Mouse (Mus musculus) forebrain, embryonic 10.5 days (tissue): ENCODE data around the gene Nomo1. TPM values are rescaled to one million over a fixed set of nuclear protein-coding genes. Genes with fewer than 3 reads are reported as not detected.

Experiments
- DNase-seq: peaks from one replicate; pipeline ENCODE4 v3.0.0-alpha.2; 2017; ENCODE audit warnings: low spot score; ENCODE audit errors: extremely low spot score
- H3K27ac ChIP-seq: fragments of 300-500 bp; sonication (generic); 2 replicates; pipeline ENCODE4 v1.5.1; 2016; ENCODE audit warnings: mild to moderate bottlenecking
- H3K27me3 ChIP-seq: fragments of 300-500 bp; sonication (generic); 2 replicates; pipeline ENCODE4 v1.6.1; 2016; ENCODE audit warnings: mild to moderate bottlenecking; ENCODE audit not compliant: poor library complexity, severe bottlenecking
- H3K36me3 ChIP-seq: fragments of 300-500 bp; sonication (generic); replicated peaks from 2 replicates; pipeline ENCODE4 v1.6.1; 2016; ENCODE audit warnings: mild to moderate bottlenecking, moderate library complexity
- H3K4me1 ChIP-seq: fragments of 300-500 bp; sonication (generic); 2 replicates; pipeline ENCODE4 v1.6.1; 2016
- H3K4me3 ChIP-seq: fragments of 300-500 bp; sonication (generic); 2 replicates; pipeline ENCODE4 v1.5.1; 2016; ENCODE audit warnings: mild to moderate bottlenecking, moderate library complexity
- H3K9me3 ChIP-seq: fragments of 300-500 bp; sonication (generic); 2 replicates; pipeline ENCODE4 v1.6.1; 2016; ENCODE audit warnings: mild to moderate bottlenecking, moderate library complexity
- WGBS: fragments of 180-500 bp; shearing (Covaris S2); methylation state at CpG from one replicate; pipeline ENCODE4 v1.1.7; 2016; 5-methylcytosine and 5-hydroxymethylcytosine counted together
- polyA plus RNA-seq: library from polyadenylated mRNA; unstranded; fragments of >200 nt; fragmentation: Nextera tagmentation; extraction: Ambion mirVana; gene quantifications from 2 replicates; pipeline ENCODE4 v1.2.1, GENCODE M21; 2016

Gene Nomo1
- polyA plus RNA-seq, 1 experiment from 2014 or later = 33.7 TPM

DNA sequence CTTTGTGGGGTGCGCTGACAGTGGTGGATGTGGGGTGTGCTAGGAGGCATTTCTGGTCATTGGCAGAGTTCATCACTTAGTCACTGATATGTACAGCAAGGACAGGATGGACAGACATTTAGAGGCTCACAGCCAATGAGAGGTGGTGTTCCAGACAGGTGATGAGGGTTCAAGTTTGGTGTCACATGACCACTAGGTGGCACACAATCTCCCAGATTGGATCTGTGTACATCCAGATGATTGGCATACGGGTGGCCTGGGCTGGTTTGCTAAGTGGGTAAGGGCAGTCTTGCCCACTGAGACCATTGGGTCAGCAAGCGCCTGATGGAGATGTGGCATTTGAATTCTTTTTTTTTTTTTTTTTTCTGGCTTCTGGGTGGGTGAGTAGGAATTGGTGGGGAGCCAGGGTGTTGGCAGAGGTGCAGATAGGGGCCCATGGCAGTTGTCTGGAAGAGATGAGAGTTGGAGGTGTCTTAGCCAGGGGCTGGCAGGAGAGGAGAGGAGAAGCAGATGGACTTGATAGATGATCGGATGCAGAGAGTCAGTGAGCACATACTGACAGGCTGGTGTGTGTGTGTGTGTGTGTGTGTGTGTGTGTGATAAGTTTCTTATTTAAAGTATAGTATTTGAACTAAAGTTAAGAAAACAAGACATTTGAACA is 18.8 kb downstream of the Nomo1 start:
- WGBS = 90% methylated on average over 4 of the region's 4 CpGs
- DNase-seq = no peak
- Histone ChIP-seq H3K27me3 (no peaks in the 10 kb centered on the region), H3K4me3 (no peak overlapping the region), H3K36me3 (peaks cover 90% of the 10 kb centered on the region), H3K4me1 (no peaks in the 10 kb centered on the region), H3K9me3 (no peaks in the 10 kb centered on the region), H3K27ac (no peak overlapping the region)

DNA sequence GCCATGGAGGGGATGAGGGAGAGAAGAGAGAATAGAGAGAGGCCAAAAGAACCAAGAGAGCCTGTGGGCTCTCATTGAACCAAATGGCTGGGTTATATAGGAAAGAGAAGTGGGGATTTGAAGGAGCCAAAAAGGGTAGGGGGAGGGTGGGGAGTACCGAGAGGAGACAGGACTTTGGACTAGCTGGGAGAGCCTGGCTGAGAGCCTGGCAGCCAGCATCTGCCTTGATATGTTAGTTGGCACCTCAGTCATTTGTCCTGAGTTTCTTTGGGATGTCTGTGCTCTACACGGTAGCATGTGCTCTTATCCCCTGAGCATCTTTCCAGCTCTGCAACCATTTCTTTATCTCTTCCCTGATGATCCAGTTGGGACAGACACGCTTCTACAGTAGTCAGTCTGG is 20.1 kb downstream of the Nomo1 start:
- H3K4me1 ChIP-seq = no peaks in the 10 kb centered on the region
- H3K9me3 ChIP-seq = no peaks in the 10 kb centered on the region
- no peak overlapping the region for H3K4me3 ChIP-seq
- no peak for DNase-seq
- H3K36me3 ChIP-seq = peaks cover 90% of the 10 kb centered on the region
- H3K27me3 ChIP-seq = no peaks in the 10 kb centered on the region
- WGBS = 94% methylated on average over 3 of the region's 3 CpGs
- H3K27ac ChIP-seq = no peak overlapping the region

DNA sequence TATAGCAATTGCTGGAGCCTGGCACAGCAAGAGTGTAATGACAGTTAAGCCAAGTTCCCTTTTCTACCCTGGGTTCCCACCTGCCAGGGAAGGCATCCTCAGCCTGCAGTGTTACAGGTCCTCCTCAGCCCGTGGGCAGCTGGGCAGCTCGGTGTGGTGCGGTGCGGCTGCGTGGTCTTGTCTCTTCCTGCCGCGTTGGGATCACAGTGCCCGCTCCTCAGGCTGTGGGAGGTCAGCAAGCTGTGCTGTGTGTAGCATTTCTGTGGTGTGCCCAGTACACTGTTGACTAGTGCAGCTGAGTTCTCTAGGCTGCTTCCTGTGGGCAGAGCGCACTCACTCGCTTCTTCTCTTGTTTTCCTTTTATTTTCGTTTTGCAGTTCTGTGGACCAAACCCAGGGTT is 25.4 kb downstream of the Nomo1 start:
- 92% methylated on average over 11 of the region's 11 CpGs for WGBS
- no peak overlapping the region for H3K4me3 ChIP-seq
- no peaks in the 10 kb centered on the region for H3K27me3 ChIP-seq
- peaks cover 100% of the 10 kb centered on the region for H3K36me3 ChIP-seq
- DNase-seq = no peak
- no peaks in the 10 kb centered on the region for H3K9me3 ChIP-seq
- H3K27ac ChIP-seq = no peak overlapping the region
- no peaks in the 10 kb centered on the region for H3K4me1 ChIP-seq

DNA sequence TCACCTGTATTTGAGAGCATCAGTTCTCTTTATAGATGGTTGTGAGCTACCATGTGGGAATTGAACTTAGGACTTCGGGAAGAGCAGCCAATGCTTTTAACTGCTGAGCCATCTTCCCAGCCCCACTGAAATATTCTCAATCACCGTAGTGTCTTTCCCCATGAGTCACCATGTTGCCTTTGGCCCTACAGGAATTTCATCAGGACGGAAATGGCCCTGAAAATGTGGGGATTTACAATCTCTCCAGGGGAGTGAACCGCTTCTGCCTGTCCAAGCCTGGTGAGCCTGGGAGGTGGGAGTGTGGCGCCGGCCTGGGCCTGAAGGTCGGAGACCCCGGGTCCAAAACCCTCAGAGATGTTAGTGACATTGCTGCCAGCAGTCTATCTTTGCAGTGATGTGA is 27.2 kb downstream of the Nomo1 start:
- peaks cover 100% of the 10 kb centered on the region for H3K36me3 ChIP-seq
- WGBS = 95% methylated on average over 8 of the region's 8 CpGs

DNA sequence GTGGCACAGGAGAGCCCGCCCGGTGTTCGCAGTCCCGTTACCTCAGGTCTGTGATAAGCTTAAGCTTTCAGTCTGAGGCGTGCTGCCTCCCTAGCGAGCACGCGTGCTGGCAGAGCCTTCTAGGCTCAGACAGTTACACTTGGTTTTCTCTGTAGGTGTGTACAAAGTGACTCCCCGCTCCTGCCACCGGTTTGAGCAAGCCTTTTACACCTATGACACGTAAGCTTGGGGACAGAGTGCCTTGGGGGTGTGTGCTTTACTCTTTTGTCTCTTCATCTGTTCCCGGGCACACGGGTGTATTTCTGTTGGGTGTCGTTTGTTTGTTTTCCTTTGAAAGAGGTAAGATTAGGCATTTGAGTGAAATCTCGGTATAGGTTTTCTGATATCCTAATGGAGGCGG is 28.1 kb downstream of the Nomo1 start:
- Histone ChIP-seq H3K4me3 (no peak overlapping the region), H3K9me3 (no peaks in the 10 kb centered on the region), H3K4me1 (no peaks in the 10 kb centered on the region), H3K27me3 (no peaks in the 10 kb centered on the region), H3K27ac (no peak overlapping the region), H3K36me3 (peaks cover 100% of the 10 kb centered on the region)
- 97% methylated on average over 16 of the region's 16 CpGs for WGBS
- no peak for DNase-seq

More for the DNA sequence above, 27.2 kb downstream of the Nomo1 start:
- no peaks in the 10 kb centered on the region for H3K4me1 ChIP-seq
- no peak overlapping the region for H3K27ac ChIP-seq
- H3K4me3 ChIP-seq = no peak overlapping the region
- H3K27me3 ChIP-seq = no peaks in the 10 kb centered on the region
- no peak for DNase-seq
- no peaks in the 10 kb centered on the region for H3K9me3 ChIP-seq

DNA sequence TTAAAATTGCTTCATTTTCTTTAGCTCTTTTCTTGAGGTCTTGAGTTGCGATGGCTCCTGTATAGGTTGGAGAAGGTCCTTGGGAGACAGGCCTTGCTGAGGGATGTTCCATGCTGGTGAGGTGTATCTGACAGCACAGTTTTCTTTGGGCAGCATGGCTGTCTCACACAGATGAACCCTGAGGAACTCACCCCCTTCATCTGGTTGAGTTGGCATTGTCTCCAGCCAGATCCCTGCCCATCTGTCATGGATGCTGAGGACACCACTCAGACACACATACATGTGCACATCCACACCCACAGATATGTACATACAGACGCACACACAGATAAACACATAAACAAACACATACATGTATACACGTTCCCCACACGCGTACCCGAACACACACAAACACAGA is 29.8 kb downstream of the Nomo1 start:
- Histone ChIP-seq H3K27me3 (no peaks in the 10 kb centered on the region), H3K9me3 (no peaks in the 10 kb centered on the region), H3K27ac (no peak overlapping the region), H3K4me3 (no peak overlapping the region), H3K36me3 (peaks cover 100% of the 10 kb centered on the region), H3K4me1 (no peaks in the 10 kb centered on the region)
- DNase-seq = no peak
- WGBS = 96% methylated on average over 6 of the region's 6 CpGs

DNA sequence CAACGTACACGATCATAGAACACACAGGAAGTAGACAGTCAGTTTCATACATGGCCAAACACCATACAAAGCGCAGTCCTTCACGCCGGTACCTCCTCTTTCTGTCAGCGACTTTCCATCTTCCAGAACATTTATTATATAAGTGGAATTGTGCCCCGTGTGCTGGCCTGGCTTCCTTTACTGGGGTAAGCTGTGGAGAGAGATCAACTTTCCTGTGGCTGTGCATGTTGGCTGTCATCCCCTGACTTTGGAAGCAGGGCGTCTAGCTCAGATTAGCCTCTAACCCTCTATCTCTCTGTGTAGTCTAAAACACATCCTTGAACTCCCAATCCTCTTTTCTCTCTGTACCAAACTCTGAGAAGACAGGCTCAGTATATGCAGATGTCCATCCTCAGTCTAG is 35.3 kb downstream of the Nomo1 start:
- DNase-seq = no peak
- Histone ChIP-seq H3K4me3 (no peak overlapping the region), H3K4me1 (no peaks in the 10 kb centered on the region), H3K36me3 (peaks cover 99% of the 10 kb centered on the region), H3K27me3 (no peaks in the 10 kb centered on the region), H3K27ac (no peak overlapping the region), H3K9me3 (no peaks in the 10 kb centered on the region)
- WGBS = 96% methylated on average over 8 of the region's 8 CpGs

DNA sequence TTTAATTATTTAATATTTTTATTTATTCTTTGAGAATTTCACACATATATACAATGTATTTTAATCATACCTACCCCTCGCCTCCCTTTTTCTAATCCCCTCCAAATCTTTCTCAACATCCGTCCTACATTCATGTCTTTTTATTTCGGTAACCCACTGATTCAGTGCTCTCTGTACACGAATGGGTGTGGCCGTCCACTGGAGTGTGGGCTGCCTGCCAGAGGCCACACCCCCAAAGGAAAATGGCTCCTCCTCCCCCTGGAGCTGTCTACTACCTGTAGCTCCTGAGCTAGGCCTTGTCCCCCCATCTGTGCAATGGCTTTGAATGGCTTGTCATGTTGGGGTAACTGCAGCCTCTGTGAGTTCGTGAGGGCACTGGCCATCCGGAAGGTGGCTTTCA is 43.3 kb downstream of the Nomo1 start:
- H3K4me1 ChIP-seq = no peaks in the 10 kb centered on the region
- DNase-seq = no peak
- no peak overlapping the region for H3K4me3 ChIP-seq
- WGBS = 88% methylated on average over 7 of the region's 7 CpGs
- peaks cover 98% of the 10 kb centered on the region for H3K36me3 ChIP-seq
- no peaks in the 10 kb centered on the region for H3K9me3 ChIP-seq
- H3K27me3 ChIP-seq = no peaks in the 10 kb centered on the region
- no peak overlapping the region for H3K27ac ChIP-seq

DNA sequence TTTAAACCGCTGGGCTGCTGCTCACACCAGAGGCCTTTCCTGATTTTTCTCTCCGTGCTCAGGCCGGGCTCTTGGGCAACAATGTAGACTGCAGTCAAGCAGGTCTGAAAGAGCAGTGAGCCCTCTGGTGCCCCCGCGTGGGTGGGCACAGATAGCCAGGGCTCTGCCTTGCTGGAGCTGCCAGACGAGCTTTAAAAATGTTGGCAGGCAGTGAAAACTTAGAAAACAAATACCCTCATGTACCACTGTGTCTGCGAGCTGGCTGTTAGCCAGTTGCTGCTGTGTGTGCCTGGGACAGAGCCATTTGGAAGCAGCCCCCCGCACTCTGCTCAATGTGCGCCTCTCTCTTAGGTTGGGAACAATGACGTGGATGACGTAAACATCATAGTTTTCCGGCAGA is 44.2 kb downstream of the Nomo1 start:
- H3K36me3 ChIP-seq = peaks cover 98% of the 10 kb centered on the region

DNA sequence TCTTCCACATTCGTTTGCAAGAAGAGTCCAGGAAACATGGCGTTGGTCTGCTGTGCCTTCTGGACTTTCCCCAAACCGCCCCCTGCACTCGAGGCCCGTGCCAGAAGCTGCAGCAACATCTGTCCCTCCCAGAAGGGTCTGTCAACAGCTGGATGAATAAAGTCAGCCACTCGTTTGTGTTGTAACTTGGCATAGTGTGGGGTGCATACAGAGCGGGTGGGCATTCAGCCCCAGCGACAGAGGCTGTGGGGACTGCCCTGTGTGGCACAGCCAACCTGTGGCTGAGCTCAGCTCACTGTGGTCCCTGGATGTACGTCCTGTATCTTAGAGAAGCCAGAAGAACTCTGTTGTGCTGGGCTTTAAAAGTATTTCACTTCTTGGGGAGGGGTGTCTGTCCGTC is 50.5 kb downstream of the Nomo1 start:
- H3K27ac ChIP-seq = no peak overlapping the region
- H3K4me1 ChIP-seq = peaks cover 2% of the 10 kb centered on the region; the same call in 1 of the 2 replicates
- 93% methylated on average over 10 of the region's 10 CpGs for WGBS
- H3K4me3 ChIP-seq = no peak overlapping the region
- H3K27me3 ChIP-seq = no peaks in the 10 kb centered on the region
- H3K36me3 ChIP-seq = peaks cover 62% of the 10 kb centered on the region
- peaks cover 5% of the 10 kb centered on the region; the same call in 1 of the 2 replicates for H3K9me3 ChIP-seq
- DNase-seq = no peak

More for the DNA sequence above, 44.2 kb downstream of the Nomo1 start:
- no peaks in the 10 kb centered on the region for H3K27me3 ChIP-seq
- H3K4me3 ChIP-seq = no peak overlapping the region
- H3K9me3 ChIP-seq = no peaks in the 10 kb centered on the region
- WGBS = 92% methylated on average over 12 of the region's 12 CpGs
- no peaks in the 10 kb centered on the region for H3K4me1 ChIP-seq
- no peak for DNase-seq
- H3K27ac ChIP-seq = no peak overlapping the region

DNA sequence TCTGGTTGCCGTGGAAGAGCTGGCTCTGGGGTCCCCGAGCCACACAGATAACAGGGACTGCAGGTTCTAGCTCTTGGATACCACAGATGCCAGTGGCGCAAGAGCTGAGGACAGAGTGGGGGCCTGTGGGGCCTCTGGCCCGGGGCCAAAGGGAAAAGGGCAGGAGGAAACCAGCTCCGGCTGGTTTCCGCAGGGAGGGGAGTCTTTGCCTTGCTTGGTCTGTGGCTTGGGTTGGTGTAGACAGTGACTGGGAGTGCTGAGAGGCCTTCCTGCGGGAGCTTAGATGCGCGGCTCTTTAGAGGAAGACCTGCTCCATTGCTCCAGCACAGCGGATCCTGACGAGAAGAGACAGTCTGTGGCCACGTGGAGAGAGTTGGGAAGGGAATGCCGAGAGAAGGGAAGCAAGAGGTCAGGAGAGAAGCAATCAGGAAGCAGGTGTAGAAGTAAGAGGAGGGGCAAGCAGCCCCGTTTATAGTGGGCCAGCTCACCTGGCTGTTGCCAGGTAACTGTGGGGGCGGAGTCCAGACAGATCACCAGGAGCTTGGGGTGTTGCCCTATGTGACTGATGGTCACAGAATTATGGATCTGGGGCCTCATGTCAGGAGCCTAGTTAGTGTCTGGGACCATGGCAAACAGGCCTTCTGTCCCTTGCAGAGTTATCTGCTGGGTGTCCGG is 51.5 kb downstream of the Nomo1 start:
- DNase-seq = no peak
- Histone ChIP-seq H3K36me3 (peaks cover 53% of the 10 kb centered on the region), H3K27ac (no peak overlapping the region), H3K4me3 (no peak overlapping the region), H3K27me3 (no peaks in the 10 kb centered on the region; the same call in 1 of the 2 replicates), H3K9me3 (peaks cover 8% of the 10 kb centered on the region; the same call in 1 of the 2 replicates), H3K4me1 (peaks cover 2% of the 10 kb centered on the region; the same call in 1 of the 2 replicates)
- WGBS = 79% methylated on average over 16 of the region's 16 CpGs

DNA sequence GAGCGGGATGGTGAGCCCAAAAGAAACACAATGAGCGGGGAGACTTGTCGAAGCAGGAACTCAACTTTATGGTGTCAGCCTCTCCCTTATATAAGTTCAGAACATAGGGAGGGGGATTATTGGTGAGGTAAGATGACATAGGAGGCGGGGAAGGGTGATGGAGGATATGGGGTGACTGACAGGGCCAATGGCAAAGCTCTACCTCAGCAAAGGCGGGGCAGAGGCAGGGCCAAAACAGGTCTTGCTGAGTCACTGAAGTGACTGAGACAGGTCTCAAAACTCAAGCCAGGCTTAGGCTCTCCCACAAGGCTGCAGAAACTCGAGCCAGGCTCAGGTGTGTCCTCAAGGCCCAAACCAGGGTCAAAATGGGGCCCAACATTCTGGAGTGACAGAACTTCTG is 52.9 kb downstream of the Nomo1 start:
- Histone ChIP-seq H3K4me3 (no peak overlapping the region), H3K36me3 (peaks cover 39% of the 10 kb centered on the region), H3K4me1 (peaks cover 2% of the 10 kb centered on the region; the same call in 1 of the 2 replicates), H3K27me3 (peaks cover 11% of the 10 kb centered on the region; the same call in 1 of the 2 replicates), H3K27ac (no peak overlapping the region), H3K9me3 (peaks cover 8% of the 10 kb centered on the region; the same call in 1 of the 2 replicates)
- no peak for DNase-seq
- WGBS = 86% methylated on average over 6 of the region's 6 CpGs

DNA sequence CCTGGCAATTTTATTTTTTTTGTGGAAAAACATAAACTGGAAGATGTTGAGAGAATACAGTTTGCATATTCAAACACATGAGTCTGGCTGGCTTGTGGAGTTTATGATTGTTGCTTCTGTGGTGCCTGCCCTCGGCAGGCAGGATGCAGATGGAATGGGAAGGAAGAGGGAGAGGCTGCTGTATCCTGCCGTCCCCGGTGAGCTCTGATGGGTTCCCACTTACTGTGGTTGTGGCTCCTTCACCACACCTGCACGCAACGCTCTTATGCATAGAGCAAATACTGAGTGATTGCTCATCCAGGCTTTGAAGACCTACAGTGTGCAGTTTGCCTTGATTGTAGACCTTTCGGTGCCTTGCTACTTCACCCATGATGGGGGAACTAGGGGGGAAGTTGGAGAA is 54.7 kb downstream of the Nomo1 start:
- Histone ChIP-seq H3K36me3 (peaks cover 20% of the 10 kb centered on the region), H3K27me3 (peaks cover 27% of the 10 kb centered on the region), H3K4me1 (peaks cover 10% of the 10 kb centered on the region), H3K9me3 (peaks cover 8% of the 10 kb centered on the region; the same call in 1 of the 2 replicates), H3K27ac (no peak overlapping the region), H3K4me3 (no peak overlapping the region)
- no peak for DNase-seq
- WGBS = 91% methylated on average over 6 of the region's 6 CpGs
